Mouse (Mus musculus) right cerebral cortex, postnatal 4 days (tissue): ENCODE results near the gene Mael.

Experiments
- DNase-seq: peaks from one replicate; pipeline ENCODE4 v3.0.0-alpha.2; 2022

Mael gene

DNA sequence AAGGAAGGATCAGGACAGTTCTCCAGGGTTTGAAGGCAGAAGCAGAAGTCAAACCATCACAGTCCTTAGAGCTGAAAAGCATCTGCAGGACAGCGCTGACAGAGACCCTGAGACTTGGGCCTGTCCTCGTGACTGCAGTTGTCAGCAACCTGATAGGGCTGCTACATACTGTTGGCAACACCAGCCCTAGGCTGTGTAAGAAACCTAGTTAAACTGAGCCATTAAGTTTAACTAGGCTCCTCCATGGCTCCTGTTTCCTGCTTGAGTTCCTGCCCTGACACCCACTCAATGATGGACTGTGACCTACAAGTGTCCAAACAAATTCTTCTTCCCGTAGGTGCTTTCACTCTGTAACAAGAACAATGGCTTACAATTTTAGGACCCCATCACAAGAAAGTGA lies 33.4 kb downstream of the Mael start:
- no peak for DNase-seq

DNA sequence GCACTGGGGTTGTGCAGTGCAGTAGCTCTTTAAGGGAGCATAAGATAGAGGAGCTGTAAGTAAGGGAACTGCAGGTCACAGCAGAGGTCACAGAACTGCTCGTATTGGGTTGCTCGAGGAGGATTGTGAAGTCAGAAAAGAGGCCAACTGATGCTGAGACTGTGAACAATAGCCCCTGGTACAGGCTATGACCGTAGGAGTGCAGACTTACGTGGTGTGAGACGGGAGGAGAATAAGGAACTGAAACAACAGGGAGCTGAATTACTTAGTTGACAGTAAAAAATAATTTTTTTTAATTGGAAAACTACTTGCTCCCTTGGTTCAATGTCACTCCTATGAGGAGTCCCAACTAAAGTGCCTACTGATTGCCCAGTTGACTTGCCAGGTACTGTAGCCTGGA lies 34.4 kb downstream of the Mael start:
- no peak for DNase-seq

DNA sequence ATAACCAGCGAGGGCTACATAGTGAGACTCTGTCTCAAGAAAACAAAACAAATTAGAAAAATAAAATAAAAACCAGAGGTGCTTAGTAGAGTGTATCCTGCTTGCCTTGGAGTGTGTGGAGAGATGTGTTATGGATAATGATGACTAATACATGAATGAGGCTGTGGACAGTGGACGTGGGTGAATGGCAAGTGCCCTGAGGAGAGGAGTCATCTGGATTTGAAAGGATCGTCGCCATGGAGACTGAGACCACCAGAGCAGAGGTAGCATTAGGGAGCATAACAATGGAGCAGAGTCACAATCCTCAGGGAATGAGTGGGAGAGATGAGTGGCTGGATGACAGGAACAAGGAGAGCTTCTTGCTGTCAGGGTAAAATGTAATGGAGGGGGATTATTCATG lies 48.7 kb downstream of the Mael start:
- DNase-seq = no peak

DNA sequence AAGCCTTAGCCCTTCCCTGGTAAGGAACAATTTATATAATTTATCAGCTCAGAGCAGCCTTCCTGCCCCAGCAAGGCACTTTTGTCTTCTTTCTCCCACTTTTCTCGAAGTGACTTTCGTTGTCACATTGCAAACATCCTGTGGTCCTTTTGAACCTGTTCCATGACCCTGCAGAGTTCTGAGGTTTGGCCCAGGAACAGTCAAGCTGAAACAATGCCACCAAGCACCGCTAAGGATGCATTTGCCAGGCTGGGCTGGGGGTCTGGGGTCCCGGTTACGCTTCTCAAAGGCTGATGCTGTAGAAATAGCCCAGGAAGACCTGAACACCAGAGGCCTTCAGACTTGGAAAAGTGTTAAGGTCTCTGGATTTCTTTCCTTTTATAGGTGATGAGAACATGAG lies 53.2 kb downstream of the Mael start:
- DNase-seq = no peak

DNA sequence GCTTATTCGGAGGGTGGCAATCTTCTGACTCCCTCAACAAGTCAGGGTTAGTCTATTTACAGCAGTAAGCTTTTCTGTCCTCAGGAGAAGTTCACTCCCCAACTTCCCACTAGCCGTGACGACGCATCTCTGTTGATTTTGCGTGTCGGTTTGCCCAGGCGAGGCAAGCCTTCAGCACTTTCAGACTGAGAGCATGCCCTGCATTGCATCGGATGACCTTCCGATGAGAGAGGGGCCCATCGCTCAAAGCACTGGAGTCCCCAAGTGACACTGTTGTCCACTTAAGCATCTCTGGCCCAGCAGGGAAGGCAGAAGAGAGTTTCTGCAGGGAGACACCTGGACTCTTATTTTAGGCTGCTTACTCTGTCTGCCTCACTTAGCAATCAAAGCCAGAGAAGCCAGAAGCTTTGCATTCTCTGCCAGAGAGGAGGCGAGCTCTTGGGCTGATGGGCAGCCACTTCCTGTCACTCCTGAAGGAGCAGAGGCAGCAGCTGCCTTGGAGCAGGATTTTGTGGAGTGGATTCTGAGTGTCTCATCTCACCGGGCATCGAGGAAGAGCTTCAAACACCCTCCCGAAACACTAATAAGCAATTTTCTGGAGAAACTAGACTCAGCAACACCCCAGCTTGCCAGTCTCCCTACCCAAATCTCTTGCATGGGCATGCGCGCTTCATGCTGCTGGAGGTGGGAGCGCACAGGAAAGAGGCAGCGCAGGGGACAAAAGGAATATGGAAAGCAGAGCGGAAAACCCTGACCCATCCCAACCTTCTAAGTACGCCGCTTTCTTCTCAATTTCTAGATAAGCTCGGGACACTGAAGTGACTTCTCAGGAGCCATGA lies 53.9 kb downstream of the Mael start:
- no peak for DNase-seq

DNA sequence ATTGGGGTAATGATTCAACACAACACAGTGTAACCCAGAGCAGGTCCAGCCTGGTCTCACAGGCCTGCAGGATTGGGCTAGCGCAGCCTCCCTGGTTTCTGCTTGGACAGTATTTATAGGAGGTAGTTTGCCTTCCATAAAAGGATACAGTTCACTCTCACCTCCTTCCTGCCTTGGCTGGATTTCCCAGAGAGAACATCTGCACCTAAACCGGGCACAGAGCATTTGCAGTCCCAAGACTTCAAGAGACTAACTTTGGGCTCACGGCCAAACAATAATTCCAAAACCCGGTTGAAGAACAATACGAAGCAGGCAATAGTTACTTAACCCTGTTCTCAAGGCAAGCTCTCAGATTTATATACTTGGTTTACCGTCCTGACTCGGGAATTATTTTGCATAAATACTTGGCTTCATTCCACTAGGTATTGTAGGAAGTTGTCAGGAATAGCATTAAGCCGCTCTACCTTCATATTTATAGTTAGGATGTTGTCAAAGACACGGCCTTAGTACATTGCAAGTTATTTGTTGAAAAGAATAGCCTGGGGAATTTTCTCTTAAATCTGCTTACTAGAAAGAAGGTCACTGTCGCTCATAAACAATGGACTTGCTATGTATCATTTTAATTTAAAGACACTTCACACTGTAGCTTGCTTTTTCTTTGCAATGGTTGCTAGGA lies 55.5 kb downstream of the Mael start:
- no peak for DNase-seq

DNA sequence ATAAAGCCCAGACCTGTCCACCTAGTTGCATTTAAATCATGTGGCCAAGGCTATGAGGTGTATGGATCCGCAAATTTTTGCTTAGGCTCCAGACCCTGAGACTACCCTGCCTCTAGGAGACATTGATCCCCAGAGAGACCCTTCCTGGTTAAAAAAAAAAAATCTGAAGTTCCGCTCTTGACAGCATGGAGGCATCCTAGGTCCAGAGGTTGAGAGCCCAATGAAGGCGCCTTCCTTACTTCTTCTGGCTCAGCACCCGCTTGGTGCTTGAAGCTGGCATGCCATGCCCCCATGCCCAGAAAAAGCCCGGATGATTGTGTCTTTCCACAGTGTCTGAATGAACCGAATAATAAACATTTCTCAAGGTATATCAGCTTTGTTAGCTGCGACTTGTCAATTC lies 57.0 kb downstream of the Mael start:
- DNase-seq = no peak

DNA sequence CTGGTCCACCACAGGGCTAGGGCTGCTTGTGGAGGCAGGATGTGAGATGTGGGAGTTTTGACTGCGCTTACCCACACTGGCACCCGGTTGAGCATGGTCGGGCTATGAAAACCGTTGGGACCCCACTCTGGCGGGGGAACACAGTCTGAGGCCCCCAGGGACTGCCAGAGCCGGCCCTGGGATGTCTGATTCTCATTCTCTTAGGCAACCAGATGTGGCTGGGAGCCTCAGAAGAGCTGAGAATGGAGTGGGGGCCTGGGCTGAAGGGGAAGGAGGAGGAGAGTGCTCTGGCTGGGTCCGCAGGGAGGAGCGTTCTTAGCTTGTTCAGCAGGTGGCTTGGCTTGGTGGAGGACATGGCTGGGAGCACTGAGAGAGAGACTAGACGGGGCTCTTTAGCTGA lies 64.9 kb downstream of the Mael start:
- DNase-seq = no peak

DNA sequence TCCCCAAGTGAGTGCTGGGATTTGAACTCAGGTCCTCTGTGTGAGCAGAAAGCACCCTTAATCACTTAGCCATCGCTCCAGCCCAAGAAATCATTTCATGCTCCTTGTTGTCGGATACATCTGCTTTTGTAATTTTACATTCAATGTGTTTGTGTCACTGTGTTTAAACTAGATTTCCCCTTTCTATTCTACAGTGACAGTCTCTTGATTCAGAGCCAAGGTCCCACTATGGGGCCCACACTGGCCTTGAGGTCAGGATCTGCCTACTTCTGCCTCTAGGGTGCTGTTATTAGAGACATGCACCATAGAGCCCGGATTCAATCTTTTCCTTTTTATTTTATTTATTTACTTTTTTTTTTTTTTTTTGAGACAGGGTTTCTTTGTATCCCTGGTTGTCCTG lies 65.6 kb downstream of the Mael start:
- DNase-seq = no peak

DNA sequence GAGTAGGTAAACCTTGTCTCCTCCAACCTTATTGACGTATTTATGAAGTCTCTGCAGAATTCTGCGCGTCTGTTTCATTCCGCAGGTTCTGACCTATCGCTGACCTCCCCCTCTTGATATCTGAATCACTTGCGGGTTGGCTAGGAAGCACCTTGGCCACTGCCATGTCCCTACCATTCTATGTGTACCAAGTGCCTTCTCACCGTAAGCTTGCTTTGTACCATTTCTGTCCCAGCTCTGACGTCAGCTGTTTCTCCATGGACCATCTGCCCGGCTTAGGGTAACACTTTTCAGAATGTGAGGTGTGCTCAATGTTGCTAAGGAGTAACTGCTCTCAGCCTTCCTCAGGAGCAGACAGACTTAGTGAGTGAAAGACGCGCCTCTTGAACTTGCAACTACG lies 67.7 kb downstream of the Mael start:
- DNase-seq = no peak

DNA sequence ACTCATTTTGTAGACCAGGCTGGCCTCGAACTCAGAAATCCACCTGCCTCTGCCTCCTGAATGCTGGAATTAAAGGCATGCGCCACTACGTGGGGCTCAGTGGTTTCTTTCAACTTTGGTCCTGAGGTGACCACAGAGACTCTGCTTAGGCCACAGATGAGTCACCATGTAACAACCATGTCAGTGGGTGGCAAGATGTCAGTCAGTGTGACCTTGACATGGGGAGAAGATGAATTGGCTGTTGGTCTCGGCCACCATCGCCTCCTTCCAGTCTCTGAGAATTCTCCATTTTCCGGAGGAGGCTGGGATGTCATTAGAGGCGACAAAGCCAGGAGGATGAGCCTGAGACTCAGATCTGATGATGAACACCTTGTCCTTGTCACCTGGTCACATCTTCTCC lies 68.8 kb downstream of the Mael start:
- DNase-seq = no peak

DNA sequence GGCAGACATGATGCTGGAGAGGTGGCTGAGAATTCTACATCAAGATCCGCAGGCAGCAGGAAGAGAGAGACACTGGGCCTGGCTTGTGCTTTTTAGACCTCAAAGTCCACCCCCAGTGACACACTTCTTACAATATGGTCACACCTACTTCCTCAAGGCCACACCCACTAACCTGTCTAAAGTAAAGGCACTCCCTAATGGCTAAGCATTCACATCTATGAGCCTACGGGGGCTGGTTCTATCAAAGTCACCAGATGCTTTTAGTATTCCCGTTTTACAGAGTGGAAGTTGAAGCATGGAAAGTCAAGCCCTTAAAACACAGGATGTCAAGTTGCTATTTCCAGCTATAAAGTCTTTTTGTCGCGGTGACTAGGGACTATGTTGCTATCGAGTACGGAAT lies 70.5 kb downstream of the Mael start:
- no peak for DNase-seq

DNA sequence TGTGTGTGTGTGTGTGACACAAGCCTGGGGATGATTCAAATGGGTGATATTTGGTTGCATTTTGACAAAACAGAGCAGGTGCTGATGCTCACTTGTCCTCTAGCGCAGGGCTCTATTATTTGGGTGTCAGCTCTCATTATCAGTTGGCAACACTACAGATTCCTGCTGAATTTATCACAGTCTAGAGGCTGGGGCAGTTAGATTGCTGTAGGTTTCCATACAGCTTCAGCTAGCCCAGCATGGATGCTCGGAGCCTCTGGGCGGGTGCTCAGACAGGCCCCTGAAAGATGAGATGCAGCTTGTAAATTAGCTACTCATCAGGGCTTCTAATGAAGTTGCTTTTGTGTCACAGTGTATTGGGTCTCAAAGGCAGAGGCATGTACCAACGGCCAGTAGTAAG lies 71.1 kb downstream of the Mael start:
- DNase-seq = no peak

DNA sequence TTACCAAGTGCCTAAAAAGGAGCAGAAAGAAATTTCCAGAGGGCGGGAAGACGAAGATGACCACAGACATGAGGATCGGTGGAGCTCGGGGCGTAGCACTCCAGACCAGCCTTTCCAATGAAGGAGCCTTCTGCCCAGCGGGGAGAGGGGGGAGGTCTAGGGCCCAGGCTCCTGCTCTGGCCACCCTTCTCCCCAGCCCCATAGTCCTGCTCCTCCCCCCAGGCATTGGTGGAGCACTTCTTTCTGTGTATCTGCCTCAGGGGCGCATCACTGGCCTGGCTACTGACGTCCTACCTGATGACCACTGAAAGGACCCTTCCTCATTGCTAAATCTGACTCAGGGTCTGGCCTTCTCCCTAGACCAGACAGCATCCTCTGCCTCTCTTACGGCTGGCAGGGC lies 73.4 kb downstream of the Mael start:
- DNase-seq = no peak

DNA sequence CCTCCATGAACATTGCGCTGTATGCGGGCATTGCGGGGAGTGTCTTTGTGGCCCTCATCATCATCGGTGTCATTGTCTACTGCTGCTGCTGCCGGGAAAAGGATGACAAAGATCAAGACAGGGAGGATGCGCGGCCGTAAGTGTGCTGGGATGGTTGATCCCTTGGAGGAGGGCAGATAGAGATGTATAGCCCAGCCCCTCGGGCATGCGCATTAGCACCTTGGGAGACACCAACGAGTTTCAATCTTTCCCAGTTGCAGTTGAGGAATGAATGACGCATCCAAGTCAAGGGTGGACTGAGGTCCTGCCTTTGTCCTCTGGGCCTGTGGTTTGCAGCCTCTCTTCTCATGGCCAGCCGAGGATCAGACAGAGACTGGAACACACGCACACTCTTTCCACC lies 74.0 kb downstream of the Mael start:
- no peak for DNase-seq

DNA sequence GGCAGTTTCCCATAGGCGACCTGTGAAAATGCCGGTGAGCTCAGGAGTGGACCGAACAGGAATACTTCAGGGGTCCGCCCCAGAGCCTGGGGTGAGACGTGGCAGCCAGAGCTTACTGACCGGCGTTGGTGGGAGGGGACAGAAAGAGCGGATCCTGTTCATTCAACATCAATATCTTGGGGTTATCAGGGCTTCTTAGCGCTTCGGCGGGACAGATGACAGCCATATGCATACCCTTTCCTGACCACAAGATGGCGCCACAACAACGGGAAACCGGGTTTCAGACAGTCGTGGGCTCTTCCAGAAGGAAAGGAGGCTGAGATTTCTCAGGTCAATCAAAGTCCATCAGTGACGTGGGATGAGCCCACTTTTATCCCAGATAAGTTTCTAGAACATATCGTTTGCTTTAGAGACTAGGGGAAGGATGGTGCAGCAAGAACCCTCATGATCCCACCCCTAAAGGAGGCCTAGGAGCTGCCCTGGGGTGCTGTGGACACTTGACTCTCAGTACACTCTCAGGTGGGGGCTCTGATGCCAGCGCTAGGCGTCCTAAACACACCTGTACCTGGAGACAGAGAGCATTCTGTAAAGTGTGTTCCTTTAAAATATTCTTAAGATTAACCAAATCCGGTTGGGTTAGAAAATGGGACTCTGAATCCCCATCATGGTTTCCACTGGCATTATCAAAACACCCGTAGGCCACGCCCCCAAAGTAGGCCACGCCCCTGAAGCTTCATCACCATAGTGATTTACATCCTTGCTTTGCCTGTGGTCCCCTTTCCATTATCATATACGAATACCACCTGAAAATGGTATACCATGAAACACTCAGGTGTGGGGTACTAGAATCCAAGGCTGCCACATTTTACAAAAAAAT lies 77.7 kb downstream of the Mael start:
- peak; percentile 88 for DNase-seq

DNA sequence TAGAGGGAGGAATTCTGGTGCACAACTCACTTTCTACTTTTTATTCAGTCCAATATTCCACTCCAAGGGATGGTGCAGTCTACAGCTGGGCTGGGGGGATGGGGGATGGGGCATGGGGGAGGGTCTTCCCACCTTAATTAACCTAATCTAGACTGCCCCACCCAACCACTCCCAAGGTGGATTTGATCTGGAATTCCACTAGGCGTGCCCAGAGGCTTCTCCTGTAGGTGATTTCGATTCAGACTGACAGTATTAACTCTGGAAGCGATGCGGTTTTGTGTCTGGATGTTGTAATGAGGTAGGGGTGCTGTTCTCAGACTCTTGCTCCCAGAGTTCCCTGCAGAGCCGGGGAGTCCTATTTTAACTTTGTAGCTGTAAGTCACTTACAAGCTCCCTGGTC lies 78.4 kb downstream of the Mael start:
- DNase-seq = no peak

DNA sequence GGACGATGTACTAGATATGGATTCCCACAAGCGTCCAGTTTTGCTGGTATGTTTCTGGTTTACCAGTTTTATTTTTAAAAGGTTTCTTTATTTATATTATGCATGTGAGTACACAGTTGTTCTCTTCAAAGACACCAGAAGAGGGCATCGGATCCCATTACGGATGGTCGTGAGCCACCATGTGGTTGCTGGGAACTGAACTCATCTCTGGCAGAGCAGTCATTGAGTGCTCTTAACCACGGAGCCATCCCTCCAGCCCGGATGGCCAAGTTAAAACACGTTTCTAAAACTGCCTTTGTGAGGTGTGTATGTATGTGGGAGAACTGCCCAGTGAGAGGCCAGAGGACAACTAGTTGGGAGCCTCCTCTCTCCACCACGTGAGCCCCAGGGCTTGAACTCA lies 79.9 kb downstream of the Mael start:
- DNase-seq = no peak

DNA sequence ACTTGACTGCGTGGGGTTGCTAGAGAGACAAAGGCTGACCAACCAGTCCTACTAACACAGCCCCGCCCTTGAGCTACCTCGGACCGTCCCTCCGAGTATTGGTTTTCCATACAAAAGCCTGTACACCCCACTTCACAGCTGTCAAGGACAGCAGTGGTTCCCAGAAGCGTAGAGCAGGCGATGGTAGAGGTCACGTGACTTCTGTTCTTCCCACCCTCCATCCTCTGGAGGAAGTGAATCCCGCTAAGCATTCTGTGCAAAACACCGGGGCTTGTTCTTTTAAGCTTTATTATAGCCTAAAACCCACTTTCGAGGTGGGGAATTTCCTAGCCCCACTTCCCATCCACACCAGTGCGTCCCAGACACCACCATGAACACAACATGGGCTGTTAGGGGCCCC lies 80.8 kb downstream of the Mael start:
- DNase-seq = no peak

DNA sequence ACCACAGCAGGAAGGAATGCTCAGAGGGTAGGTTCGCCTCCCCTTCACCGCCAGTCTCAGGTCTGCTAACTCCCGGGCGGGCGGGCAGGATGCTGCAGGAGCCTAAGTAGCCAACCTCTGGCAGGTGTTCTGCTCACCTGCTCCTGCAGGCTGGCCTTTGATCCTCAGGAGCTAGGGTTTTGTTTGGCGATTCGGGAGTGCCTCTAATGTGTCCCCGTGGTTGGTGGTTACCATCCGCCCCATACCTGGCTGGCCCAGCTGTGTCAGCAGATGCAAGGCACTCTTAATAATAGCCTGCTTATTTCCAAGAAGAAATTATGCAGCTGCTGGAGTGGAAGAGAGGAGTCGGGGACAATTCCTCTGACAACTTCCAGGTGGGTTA lies 83.4 kb downstream of the Mael start:
- DNase-seq = no peak

DNA sequence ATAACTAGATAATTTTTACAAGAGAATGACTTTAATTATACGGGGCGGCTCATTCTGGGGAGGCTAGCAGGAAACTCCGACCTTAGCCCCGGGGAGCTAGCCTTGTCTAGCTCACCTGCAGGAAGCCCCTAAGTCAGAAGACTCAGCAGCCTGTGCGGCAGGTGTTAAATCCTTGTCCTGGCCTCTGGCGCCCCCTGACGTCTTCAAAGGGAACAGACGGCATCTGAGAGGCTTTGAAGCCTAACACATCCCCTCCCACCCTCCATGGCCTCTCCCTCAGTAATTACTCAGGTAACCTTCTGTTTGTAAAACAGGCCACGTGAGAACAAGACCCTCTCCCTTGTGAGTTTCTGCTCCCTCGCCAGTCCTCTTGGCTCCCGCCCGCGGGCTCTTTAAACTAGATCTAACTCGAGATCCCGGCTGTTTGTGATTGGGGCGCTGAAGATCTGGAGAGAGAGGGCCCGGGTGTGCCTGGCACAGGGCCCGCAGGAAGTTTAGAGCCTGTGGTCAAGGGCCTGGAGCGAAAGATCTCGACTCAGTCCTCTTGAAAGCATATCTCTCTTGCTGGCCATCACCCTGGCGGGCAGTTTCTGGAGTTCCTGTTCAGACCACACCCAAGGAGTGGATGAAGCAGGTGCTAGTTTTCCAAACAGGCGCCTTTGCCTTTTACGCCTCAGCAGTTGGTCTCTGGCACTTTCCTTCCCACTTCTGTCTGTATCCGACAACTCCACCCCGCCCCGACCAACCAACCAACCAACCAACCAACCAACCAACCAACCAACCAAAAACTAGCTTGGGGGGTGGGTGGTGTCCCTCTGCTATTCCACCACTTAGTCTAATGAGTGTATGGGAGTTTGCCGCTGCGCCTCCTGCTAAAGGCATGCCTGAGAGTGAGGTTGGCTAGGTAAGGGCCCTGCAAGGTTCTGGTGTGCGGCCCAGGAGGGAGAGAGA lies 84.1 kb downstream of the Mael start:
- peak; percentile 83 for DNase-seq

DNA sequence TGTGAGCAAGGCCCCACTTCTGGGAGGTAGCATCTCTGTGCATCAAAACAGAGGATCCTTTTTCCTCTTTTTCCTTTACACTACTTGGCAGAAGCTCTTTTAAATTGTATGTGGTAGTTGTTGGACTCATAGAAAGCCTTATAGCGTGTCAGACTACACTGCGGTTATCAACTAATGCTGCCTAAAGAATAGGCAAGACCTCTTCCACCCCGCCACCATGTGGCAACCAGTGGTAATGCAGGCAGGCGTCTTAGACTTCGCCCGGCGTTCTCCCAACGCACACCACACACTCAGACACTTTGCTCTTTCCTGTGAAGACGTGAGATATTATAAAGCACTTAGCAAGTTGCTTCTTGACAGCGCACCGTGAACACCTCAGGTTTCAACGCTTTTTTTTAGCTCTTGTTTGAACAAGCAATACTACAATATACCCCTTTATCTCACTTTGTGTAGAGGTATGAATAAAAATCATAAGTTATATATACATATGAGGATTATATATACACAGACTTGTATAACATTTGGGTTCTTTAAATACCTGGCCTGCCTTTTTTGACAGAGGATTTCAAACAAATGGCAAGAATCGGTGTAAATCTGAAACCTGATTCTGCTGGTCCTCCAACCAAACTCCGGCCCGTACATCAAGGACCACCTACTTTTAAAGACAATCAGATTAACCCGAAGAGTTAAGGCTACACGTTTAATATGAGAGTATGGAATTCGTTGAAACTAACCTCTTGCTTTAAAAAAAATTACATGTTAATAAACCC lies 85.0 kb downstream of the Mael start:
- DNase-seq = peak; percentile 98
